Mouse (Mus musculus): ENCODE measurements around the gene Rpgrip1l. TPM values are rescaled to one million over a fixed set of nuclear protein-coding genes. Genes with fewer than 3 reads are reported as not detected.

The Rpgrip1l gene
- total RNA-seq, 2 experiments from 2014 or later = 20.6 to 26.7 TPM

DNA sequence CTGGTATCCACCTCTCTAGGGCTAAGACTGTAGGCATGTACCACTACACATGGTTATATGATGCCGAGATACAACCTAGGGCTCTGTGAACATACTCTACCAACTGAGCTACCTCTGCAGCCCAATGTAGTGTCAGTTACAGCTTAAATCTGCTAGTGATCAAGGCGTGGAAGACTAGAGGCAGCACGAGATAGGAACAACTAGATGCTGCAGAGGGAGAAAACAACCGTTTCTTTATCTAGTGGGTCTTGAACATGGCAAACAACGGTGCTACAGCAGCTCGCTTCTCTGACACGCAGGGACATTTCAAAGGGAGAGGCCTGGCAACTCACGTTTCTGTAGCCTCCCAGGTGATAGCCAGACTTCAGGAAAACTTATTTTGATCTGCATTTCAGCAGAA is 31.5 kb downstream of the Rpgrip1l start:
- intact Hi-C loops (cut with DNase I) = no loop called here
- DNase-seq (ENCODE audit: low spot score in 2 of 2) = no peak

- intact Hi-C loops (cut with DNase I) = no loop called here
- no peak for DNase-seq (ENCODE audit: low spot score in 2 of 2)
Measured at GRCm38 (mm10) chr8:91280467-91281212, 32.4 kb downstream of the Rpgrip1l start.

DNA sequence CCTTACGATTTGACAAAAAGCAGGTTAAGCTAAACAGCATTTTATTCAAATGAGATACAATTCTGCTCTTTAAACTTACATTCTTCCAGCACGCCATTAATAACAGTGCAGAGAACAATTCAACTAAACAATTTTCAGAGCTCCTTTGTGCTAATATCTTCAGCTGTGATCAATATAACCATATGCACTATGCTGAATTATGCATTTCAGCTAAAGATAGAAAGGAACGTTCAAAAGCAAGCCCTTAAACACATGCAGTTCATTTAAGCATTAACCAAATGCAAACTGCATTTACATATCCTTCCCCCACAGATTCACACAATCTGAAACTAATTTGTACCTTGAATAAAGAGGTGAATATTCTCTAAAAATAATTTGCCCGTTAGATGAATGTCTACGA is 35.0 kb downstream of the Rpgrip1l start:
- DNase-seq (ENCODE audit: low spot score in 2 of 2) = no peak
- intact Hi-C loops (cut with DNase I) = loop anchor here (10.0 kb wide), 1 partner anchor 63 kb away; no protein-coding TSS in a partner anchor

- intact Hi-C loops (cut with DNase I) = loop anchor here (10.0 kb wide), 1 partner anchor 62 kb away; no protein-coding TSS in a partner anchor
- no peak for DNase-seq (ENCODE audit: low spot score in 2 of 2)
Measured at GRCm38 (mm10) chr8:91276337-91276736, 36.7 kb downstream of the Rpgrip1l start.

DNA sequence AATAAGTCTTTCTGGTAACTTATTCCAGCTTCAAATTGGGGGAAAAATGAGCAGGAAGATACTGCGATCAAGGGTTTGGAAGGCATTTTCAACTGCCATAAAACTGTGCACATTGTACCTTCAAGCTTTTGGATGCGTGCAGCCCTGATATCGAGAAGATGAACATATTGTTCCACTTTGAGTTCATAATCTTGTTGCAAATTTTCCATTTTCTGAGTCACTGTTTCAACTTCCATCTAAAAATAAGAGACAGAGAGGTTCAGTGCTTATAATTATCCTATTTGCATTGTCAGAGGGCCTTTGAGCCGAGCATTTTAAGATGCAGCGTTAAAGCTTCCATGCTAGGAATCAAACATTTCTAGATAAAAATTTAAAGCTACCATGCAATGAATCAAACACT is 39.6 kb downstream of the Rpgrip1l start:
- intact Hi-C loops (cut with DNase I) = loop anchor here (10.0 kb wide), 1 partner anchor 59 kb away; no protein-coding TSS in a partner anchor
- DNase-seq (ENCODE audit: low spot score in 2 of 2) = no peak

DNA sequence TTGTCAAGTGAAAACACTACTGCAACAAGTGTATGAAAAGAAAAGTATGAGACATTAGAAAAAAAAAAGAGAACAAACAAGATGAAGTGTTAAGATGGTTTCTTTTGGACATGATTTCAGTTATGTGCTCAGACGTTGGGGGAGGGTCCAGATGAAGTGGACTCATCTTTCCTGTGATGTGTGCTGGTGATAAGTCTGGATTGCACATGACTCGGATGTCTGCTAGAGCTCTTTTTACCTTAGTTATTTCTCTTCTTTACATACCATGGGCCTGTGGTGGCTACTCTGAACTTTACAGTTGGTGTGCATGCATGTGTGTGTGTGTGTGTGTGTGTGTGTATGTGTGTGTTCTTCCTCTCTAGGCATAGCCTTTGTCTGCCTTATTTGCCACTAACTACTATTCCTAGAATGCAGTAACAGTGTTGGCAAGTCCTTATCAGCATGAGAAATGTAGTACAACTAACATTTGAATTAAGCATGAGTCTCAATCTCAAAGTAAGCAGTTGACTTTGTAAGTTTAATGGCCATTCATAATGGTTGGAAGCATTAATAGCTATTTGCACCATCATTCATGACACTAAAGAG is 43.6 kb downstream of the Rpgrip1l start:
- DNase-seq (ENCODE audit: low spot score in 2 of 2) = no peak

GRCm38 (mm10) chr8:91264564-91264963 is 48.5 kb downstream of the Rpgrip1l start:
- DNase-seq (ENCODE audit: low spot score in 2 of 2) = no peak
- intact Hi-C loops (cut with DNase I) = no loop called here

More for the DNA sequence above, 43.6 kb downstream of the Rpgrip1l start:
- intact Hi-C loops (cut with DNase I) = no loop called here

GRCm38 (mm10) chr8:91263939-91264338 is 49.1 kb downstream of the Rpgrip1l start:
- no peak for DNase-seq (ENCODE audit: low spot score in 2 of 2)
- intact Hi-C loops (cut with DNase I) = no loop called here

- intact Hi-C loops (cut with DNase I) = no loop called here
Measured at GRCm38 (mm10) chr8:91261598-91261997, 51.5 kb downstream of the Rpgrip1l start.

GRCm38 (mm10) chr8:91250966-91251365 is 62.1 kb downstream of the Rpgrip1l start:
- no peak for DNase-seq (ENCODE audit: low spot score in 2 of 2)
- intact Hi-C loops (cut with DNase I) = no loop called here

More at GRCm38 (mm10) chr8:91261598-91261997, 51.5 kb downstream of the Rpgrip1l start:
- DNase-seq (ENCODE audit: low spot score in 2 of 2) = no peak

DNA sequence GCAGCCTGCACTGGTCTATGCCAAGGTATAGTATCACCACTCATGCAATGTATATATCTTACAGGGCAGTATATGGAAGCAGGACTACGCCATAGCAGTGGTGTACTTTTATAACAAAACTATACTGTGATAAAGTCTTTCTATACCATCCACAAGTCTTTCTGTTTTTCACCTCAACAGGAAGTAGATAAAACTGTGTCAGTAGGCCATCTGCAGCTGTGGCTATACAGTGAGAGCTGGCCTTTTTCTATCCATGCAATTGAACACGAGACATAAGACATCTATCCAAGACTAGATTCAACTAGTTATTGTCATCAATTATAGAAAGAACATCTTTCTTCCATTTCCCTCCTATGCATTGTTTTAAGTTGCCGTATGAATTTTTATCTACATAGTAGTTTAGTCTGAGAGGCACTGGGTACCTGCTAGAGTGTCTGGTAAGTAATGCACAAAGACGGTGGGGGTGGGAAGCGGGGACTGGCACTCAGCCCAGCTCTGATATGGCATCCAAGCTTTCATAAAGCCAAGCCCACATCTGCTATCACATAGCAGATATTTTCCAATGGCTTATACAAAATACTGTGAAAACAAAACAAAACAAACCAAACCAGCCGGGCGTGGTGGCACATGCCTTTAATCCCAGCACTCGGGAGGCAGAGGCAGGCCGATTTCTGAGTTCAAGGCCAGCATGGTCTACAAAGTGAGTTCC is 63.1 kb downstream of the Rpgrip1l start:
- no peak for DNase-seq (ENCODE audit: low spot score in 2 of 2)
- intact Hi-C loops (cut with DNase I) = no loop called here

DNA sequence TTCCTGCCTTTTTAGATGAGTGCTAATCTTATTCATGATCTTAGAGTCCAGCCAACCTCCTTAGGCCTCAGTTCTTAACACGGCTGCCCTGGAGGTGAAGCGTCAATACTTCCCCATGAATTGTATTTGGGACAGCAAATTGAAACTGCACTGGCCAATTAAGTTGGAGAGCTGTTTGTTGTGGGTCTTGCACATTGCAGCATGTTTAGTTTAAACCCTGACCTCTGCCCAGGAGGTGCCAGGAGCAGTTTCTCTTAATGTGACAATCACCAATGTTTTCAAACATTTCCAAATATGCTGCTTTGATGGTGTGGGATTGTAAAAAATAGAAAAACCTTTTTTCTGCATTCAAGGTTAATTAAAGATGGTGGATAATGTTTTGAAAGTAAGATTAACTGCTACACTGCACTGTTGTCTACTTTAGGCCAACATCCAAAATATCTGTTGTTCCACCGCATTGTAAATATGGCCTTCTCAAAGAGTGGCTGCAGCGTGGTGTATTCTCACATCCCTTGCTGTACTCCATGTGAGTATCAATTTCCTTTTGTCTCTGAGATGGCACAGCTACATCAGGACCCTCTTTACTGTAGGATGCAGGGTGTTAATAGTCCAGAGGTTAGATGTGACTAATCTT is 67.1 kb downstream of the Rpgrip1l start:
- intact Hi-C loops (cut with DNase I) = no loop called here
- DNase-seq (ENCODE audit: low spot score in 2 of 2) = no peak

- no peak for DNase-seq (ENCODE audit: low spot score in 2 of 2)
- intact Hi-C loops (cut with DNase I) = no loop called here
Measured at GRCm38 (mm10) chr8:91242721-91243120, 70.3 kb downstream of the Rpgrip1l start.

- intact Hi-C loops (cut with DNase I) = no loop called here
- DNase-seq (ENCODE audit: low spot score in 2 of 2) = no peak
Measured at GRCm38 (mm10) chr8:91241873-91242519, 71.1 kb downstream of the Rpgrip1l start.

- DNase-seq (ENCODE audit: low spot score in 2 of 2) = no peak
- intact Hi-C loops (cut with DNase I) = no loop called here
Measured at GRCm38 (mm10) chr8:91241371-91241770, 71.7 kb downstream of the Rpgrip1l start.

GRCm38 (mm10) chr8:91237191-91237590 is 75.9 kb downstream of the Rpgrip1l start:
- DNase-seq (ENCODE audit: low spot score in 2 of 2) = no peak
- intact Hi-C loops (cut with DNase I) = no loop called here

DNA sequence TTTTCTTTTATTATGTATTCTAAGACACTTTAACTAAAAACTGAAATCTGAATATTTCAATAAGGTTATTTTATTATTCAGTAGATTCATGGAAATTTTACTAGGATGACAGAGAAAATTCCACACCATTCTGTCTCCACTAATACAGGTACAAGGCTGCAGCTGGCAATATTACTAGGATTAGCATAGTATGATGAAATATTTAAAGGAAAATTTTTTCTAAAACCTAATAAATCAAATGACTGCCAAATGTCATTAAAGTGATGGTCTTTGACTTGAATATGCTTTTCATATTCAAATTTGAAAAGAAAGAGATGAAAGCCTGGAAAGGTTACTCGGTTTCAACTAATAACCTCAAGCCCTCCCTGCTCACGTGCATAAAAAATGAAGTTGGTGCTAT is 79.0 kb downstream of the Rpgrip1l start:
- intact Hi-C loops (cut with DNase I) = no loop called here
- no peak for DNase-seq (ENCODE audit: low spot score in 2 of 2)

- intact Hi-C loops (cut with DNase I) = no loop called here
- DNase-seq (ENCODE audit: low spot score in 2 of 2) = peak in 1 of 2 experiments; percentile 10
Measured at GRCm38 (mm10) chr8:91227421-91227841, 85.6 kb downstream of the Rpgrip1l start.

- intact Hi-C loops (cut with DNase I) = no loop called here
- DNase-seq (ENCODE audit: low spot score in 2 of 2) = no peak
Measured at GRCm38 (mm10) chr8:91224227-91224626, 88.8 kb downstream of the Rpgrip1l start.

DNA sequence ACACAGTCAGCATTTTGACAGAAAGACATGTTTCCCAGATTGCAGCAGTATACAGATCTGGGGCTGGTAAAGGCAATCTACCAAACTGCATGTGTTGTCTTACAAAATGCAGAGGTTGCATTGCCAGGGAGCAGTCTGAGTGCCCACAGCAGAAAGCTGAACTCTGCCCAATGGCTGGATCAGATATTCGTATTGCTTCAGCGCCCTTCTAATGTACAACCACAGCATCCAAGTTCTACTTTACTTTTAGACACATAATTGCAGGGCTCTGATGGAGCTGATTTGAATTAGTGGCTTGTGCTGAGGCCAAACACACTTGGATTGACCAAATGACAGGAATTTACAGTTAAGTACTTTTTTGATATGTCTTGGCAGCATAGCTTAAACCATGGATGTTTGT is 91.2 kb downstream of the Rpgrip1l start:
- DNase-seq (ENCODE audit: low spot score in 2 of 2) = no peak
- intact Hi-C loops (cut with DNase I) = no loop called here

Data from left cerebral cortex, postnatal 36 days (tissue).